Mouse (Mus musculus): ENCODE data around the gene Gpr180. TPM values are rescaled to one million over a fixed set of nuclear protein-coding genes. Genes with fewer than 3 reads are reported as not detected.
A peak's percentile ranks its signal among the peaks of the same experiment; 100 is the strongest.

Gpr180 gene
- total RNA-seq, 2 experiments from 2014 or later = 27.0 to 28.4 TPM

DNA sequence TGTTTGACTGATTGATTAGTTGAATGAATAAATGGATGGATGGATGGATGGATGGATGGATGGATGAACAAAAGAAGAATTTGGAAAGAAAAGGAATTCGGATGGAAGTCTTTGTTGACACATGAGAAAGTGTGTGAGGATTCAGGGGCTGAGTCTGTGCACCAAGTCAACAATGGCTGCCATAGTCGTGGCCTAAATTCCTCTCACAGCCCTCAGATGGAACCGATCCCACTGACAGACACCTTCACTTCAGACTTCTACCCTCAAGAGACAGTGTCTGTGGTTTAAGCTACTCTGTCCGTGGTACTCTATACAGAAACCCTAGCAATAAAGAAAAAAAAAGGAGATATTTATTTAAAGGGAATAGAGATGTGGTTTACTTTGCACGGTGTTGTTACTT lies 65.0 kb downstream of the Gpr180 start:
- no peak for DNase-seq (ENCODE audit: low spot score in 2 of 2)

DNA sequence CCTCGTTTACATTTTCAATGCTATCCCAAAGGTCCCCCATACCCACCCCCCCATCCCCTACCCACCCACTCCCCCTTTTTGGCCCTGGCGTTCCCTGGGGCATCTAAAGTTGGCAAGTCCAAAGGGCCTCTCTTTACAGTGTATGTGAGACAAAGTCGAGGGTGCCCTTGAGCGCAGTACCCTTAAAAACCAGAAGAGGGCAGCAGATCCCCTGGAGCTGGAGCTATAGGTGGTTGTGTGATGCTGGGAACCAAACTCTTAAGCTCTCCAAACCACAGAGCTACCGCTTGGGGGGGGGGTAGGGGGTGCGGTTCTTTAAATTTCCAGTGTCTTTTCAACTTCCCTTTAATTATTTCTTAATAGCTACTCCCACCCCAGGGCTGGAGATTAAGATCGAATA lies 66.1 kb downstream of the Gpr180 start:
- DNase-seq (ENCODE audit: low spot score in 2 of 2) = no peak

DNA sequence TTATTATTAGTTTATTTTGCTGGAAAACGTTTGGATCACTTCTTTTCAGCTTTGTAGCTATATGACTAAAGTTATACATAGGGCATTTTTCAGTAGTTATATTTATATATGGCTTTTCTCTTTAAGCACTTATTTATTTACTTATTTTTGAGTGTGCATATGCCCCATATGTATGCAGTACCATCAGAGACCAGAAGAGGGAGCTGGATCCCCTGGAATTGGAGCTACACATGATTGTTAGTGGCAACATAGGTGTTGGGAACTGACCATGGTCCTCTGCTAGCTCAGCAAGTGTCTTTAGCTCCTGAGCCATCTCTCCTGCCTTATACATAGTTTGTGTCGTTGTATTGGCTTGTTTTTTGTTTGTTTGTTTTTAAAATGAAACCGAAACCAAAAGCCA lies 70.4 kb downstream of the Gpr180 start:
- no peak for DNase-seq (ENCODE audit: low spot score in 2 of 2)

DNA sequence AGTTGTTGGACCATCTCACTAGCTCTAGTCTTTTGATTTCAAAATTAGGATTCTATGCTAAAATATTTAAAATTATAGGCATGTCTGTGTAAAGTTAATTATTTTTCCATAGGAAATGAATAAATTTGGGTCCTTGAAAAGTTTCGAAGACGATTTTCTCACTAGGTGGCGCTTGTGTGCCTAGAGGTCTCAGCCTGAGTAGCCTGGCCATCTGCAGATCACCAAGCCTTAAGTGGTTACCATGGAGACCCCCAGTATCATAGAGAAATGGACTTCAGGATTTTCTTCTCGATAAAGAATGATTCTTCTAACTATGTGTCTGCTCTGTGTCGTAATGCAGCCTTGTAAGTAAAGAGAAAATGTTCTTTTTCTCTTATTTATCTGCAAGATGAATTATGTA lies 72.7 kb downstream of the Gpr180 start:
- peak in 1 of 2 experiments; percentile 46 for DNase-seq (ENCODE audit: low spot score in 2 of 2)

DNA sequence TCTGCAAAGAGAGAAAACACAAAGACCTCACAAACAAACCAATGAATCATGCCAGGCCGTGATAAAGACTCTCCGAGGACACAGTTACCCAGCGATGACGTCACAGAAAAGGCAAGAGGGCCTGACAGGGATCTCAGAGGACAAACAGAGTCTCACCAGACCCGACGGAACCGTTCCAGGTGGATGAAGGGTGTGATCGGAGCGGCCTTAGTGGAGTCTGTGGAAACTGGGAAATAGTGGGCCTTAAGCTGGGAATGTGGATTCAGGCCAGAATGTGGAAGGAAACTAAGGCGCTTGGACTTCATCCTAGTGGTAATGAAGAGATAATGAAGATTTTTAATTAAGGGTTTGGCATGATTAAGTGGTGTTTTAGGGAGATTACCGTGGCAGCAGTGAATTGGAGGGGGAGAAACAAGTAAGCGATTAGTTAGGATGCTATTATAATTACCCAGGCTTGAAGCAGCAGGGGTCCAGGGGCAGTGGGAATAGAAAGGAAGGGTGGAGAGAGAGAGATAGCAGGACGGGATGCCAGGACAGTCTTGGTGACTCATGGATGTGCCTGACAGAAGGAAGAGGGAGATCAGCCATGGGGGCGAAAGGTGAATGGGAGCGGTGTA lies 75.3 kb downstream of the Gpr180 start:
- DNase-seq (ENCODE audit: low spot score in 2 of 2) = no peak

Other genes with a start within 250 kb of the Gpr180 start
- under 1 TPM; 0.27 to 0.43 TPM for gene Dct, start 84.9 kb upstream of the Gpr180 start, total RNA-seq (2021)
- 10 to 100 TPM; 10.2 to 10.6 TPM for gene Tgds, start 4.4 kb upstream of the Gpr180 start, total RNA-seq (2021)
- 10 to 100 TPM; 11.8 to 13.1 TPM for gene Sox21, start 99.9 kb downstream of the Gpr180 start, total RNA-seq (2021)
- gene Gm9376, start 129.8 kb downstream of the Gpr180 start, total RNA-seq (2021) = not detected

All from layer of hippocampus, postnatal 10 days (tissue).